Comparison of ENCODE assay signal across 1 mouse cellular context in the genomic region with DNA sequence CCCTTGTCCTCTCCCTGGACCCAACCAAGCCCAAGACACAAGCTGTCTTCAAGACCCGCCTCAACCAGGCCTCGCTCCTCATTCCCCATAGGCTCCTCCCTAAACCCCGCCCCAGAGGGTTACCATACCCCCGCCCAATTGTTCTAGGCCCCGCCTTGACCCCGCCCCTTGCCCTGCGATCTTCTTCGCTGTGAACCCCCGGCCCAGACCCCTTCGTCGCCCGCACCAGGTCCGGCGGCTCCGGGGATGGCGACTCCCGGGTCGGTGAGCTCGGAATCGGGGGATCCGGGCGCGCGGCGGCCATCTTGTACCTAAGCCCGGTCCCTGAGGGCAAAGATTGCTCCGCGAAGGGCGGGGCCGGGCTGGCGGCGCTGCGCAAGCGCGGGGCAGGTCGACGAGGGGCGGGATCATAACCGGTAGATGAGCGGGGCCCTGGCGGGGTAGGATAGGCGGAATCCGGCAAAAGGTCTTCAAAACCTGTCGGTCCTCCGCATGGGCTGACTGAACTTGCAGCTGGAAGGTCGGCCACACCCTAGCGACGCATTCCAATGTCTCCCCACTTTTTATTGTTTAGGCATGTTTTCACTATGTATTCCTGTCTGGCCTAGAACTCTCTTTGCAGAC.
TF ChIP-seq lines count a peak whose summit lies in the region.

Zfp784 (minus strand) TSS at position 338 of the 624 bp plus-strand sequence.

TF ChIP-seq in CH12.LX, 34 proteins besides CTCF, POLR2A, EP300 and RAD21 (continued from another document):
- TF ChIP-seq JUND (conservative IDR thresholded peaks at IDR 0.05; ENCODE audit: low read depth, low read length), result no peak
- no peak for TF ChIP-seq ZMIZ1 (IDR thresholded peaks at IDR 0.05; ENCODE audit: low read depth, low read length)
- TF ChIP-seq USF2 (conservative IDR thresholded peaks at IDR 0.05; ENCODE audit: low read depth, low read length), result no peak
- no peak for TF ChIP-seq BHLHE40 (IDR thresholded peaks at IDR 0.05; ENCODE audit: low read depth, low read length)
- no peak for TF ChIP-seq ZC3H11A (IDR thresholded peaks at IDR 0.05; ENCODE audit: low read depth, low read length)
- TF ChIP-seq NELFE (IDR thresholded peaks at IDR 0.05; ENCODE audit: low read depth, low read length), result peak; percentile 87
- peak; percentile 76; the same call in 1 of the 2 replicates for TF ChIP-seq TCF12 (IDR thresholded peaks at IDR 0.05; ENCODE audit: low read depth, low read length)
- TF ChIP-seq MAZ (IDR thresholded peaks at IDR 0.05; ENCODE audit: low read depth, low read length), result peak; percentile 75; the same call in 1 of the 2 replicates
- TF ChIP-seq USF1 (IDR thresholded peaks at IDR 0.05; ENCODE audit: low read depth, low read length), result no peak
- TF ChIP-seq IRF4 (IDR thresholded peaks at IDR 0.05; ENCODE audit: low read depth, low read length), result no peak; the same call in 1 of the 2 replicates
- 0 out of 2 replicates have a peak, but pooled peaks have one; percentile 30 for TF ChIP-seq MEF2A (IDR thresholded peaks at IDR 0.05; ENCODE audit: borderline replicate concordance, low read depth, low read length)
- TF ChIP-seq MXI1 (IDR thresholded peaks at IDR 0.05; ENCODE audit: low read depth, low read length), result peak; percentile 43; the same call in 1 of the 2 replicates
- no peak for TF ChIP-seq MAFK (IDR thresholded peaks at IDR 0.05; ENCODE audit: insufficient replicate concordance, low read length)
- no peak for TF ChIP-seq GABPA (IDR thresholded peaks at IDR 0.05; ENCODE audit: insufficient replicate concordance, low read depth, low read length)
- TF ChIP-seq KAT2A (IDR thresholded peaks at IDR 0.05; ENCODE audit: insufficient replicate concordance, low read length), result 0 out of 2 replicates have a peak, but pooled peaks have one; percentile 42
- no peak for TF ChIP-seq ZNF384 (IDR thresholded peaks at IDR 0.05; ENCODE audit: low read depth, low read length)
- peak; percentile 62 for TF ChIP-seq ELF1 (IDR thresholded peaks at IDR 0.05; ENCODE audit: low read depth, low read length)
- no peak for TF ChIP-seq PAX5 (IDR thresholded peaks at IDR 0.05; ENCODE audit: low read length)
- no peak for TF ChIP-seq RCOR1 (conservative IDR thresholded peaks at IDR 0.05; ENCODE audit: low read depth, low read length)
- peak; percentile 67 for TF ChIP-seq HCFC1 (IDR thresholded peaks at IDR 0.05; ENCODE audit: low read depth, low read length)
- no peak; the same call in 1 of the 2 replicates for TF ChIP-seq UBTF (IDR thresholded peaks at IDR 0.05; ENCODE audit: low read depth, low read length)
- no peak for TF ChIP-seq TBP (conservative IDR thresholded peaks at IDR 0.05; ENCODE audit: low read depth, low read length)
- no peak for TF ChIP-seq SMC3 (IDR thresholded peaks at IDR 0.05; ENCODE audit: low read depth, low read length)
- TF ChIP-seq E2F4 (IDR thresholded peaks at IDR 0.05; ENCODE audit: insufficient replicate concordance, low read depth, low read length), result peak; percentile 27; the same call in 1 of the 2 replicates
- peak; percentile 41; the same call in 1 of the 2 replicates for TF ChIP-seq MYC (IDR thresholded peaks at IDR 0.05; ENCODE audit: low read depth, low read length)
- no peak; the same call in 1 of the 2 replicates for TF ChIP-seq ETS1 (conservative IDR thresholded peaks at IDR 0.05; ENCODE audit: low read depth, low read length)
- TF ChIP-seq MAX (IDR thresholded peaks at IDR 0.05; ENCODE audit: low read length), result peak; percentile 24; the same call in 1 of the 2 replicates
- peak; percentile 83; the same call in 1 of the 2 replicates for TF ChIP-seq POLR2AphosphoS2 (IDR thresholded peaks at IDR 0.05; ENCODE audit: low read depth, low read length)
TF ChIP-seq in CH12.LX: peak in this region for 14.
